Mouse (Mus musculus) central nervous system, embryonic 18 days (tissue): ENCODE data around the gene Abcf3. TPM values are rescaled to one million over a fixed set of nuclear protein-coding genes. Genes with fewer than 3 reads are reported as not detected.

Experiments used
- polyA plus RNA-seq: library from polyadenylated mRNA; depleted of rRNA; stranded (reverse); fragments of >200 nt; gene quantifications from 2 replicates; pipeline ENCODE4 v1.2.3, GENCODE M21; 2012; rRNA removed

The Abcf3 gene
- polyA plus RNA-seq: 70.8 and 74.8 TPM in 2 replicates

GRCm38 (mm10) chr16:20548096-20548948, at the start of gene Abcf3:
Abcf3 (plus strand) TSS chr16:20548577.

GRCm38 (mm10) chr16:20498677-20499475, 49.5 kb upstream of the Abcf3 start, which contains the start of gene Eif2b5:
Eif2b5 (plus strand) TSS chr16:20498817.

GRCm38 (mm10) chr16:20516726-20517201, 31.6 kb upstream of the Abcf3 start, which contains the start of gene Dvl3:
Dvl3 (plus strand) TSS chr16:20516982.

GRCm38 (mm10) chr16:20535296-20536080, 12.9 kb upstream of the Abcf3 start, which contains the start of gene Ap2m1:
Ap2m1 (plus strand) TSS chr16:20535478.

GRCm38 (mm10) chr16:20589366-20589938, 41.1 kb downstream of the Abcf3 start, which contains the start of gene Vwa5b2:
Vwa5b2 (plus strand) TSS chr16:20589471.

Other genes starting within 250 kb of the Abcf3 start
- 53.0 and 62.4 TPM in 2 replicates for gene Parl, start 246.2 kb upstream of the Abcf3 start, polyA plus RNA-seq
- not detected in 2 replicates for gene Cyp2ab1, start 223.2 kb upstream of the Abcf3 start, polyA plus RNA-seq
- 314 and 317 TPM in 2 replicates for gene Abcc5, start 122.2 kb upstream of the Abcf3 start, polyA plus RNA-seq
- gene Eif2b5, start 49.8 kb upstream of the Abcf3 start, polyA plus RNA-seq: 53.5 and 54.5 TPM in 2 replicates
- 46.6 and 54.8 TPM in 2 replicates for gene Dvl3, start 31.6 kb upstream of the Abcf3 start, polyA plus RNA-seq
- gene Ap2m1, start 13.1 kb upstream of the Abcf3 start, polyA plus RNA-seq: 1,387 and 1,451 TPM in 2 replicates
- 54.7 and 55.0 TPM in 2 replicates for gene Vwa5b2, start 40.9 kb downstream of the Abcf3 start, polyA plus RNA-seq
- 6.6 and 7.1 TPM in 2 replicates for gene Eef1akmt4, start 63.0 kb downstream of the Abcf3 start, polyA plus RNA-seq
- gene Gm49333, start 63.0 kb downstream of the Abcf3 start, polyA plus RNA-seq: not detected in 2 replicates
- gene Alg3, start 63.2 kb downstream of the Abcf3 start, polyA plus RNA-seq: 16.5 and 18.6 TPM in 2 replicates
- 120 and 138 TPM in 2 replicates for gene Camk2n2, start 72.7 kb downstream of the Abcf3 start, polyA plus RNA-seq
- 35.4 and 35.7 TPM in 2 replicates for gene Ece2, start 81.3 kb downstream of the Abcf3 start, polyA plus RNA-seq
- 232 and 236 TPM in 2 replicates for gene Psmd2, start 103.1 kb downstream of the Abcf3 start, polyA plus RNA-seq
- gene Eif4g1, start 119.7 kb downstream of the Abcf3 start, polyA plus RNA-seq: 202 and 210 TPM in 2 replicates
- gene Fam131a, start 144.7 kb downstream of the Abcf3 start, polyA plus RNA-seq: 85.0 and 85.2 TPM in 2 replicates
- gene Polr2h, start 169.1 kb downstream of the Abcf3 start, polyA plus RNA-seq: 67.6 and 70.6 TPM in 2 replicates
- gene Clcn2, start 169.2 kb downstream of the Abcf3 start, polyA plus RNA-seq: 70.5 and 74.5 TPM in 2 replicates
- 24.4 and 26.3 TPM in 2 replicates for gene Chrd, start 184.6 kb downstream of the Abcf3 start, polyA plus RNA-seq
- 4.2 and 4.4 TPM in 2 replicates for gene Thpo, start 185.9 kb downstream of the Abcf3 start, polyA plus RNA-seq